Mouse (Mus musculus) ES-E14 (cell line): ENCODE results near the gene Gpr137c. TPM values are rescaled to one million over a fixed set of nuclear protein-coding genes. Genes with fewer than 3 reads are reported as not detected.

ENCODE experiments used
- DNase-seq: peaks from one replicate; pipeline ENCODE4 v3.0.0-alpha.2; 2013; ENCODE audit warnings: low read depth, low spot score
- H3K27ac ChIP-seq: 2 replicates; pipeline ENCODE4 v1.5.1; 2012; ENCODE audit warnings: low read depth, mild to moderate bottlenecking, low read length, moderate library complexity, mixed read lengths; ENCODE audit not compliant: poor library complexity, insufficient read depth, severe bottlenecking
- H3K36me3 ChIP-seq: 2 replicates; pipeline ENCODE4 v1.6.1; 2012; ENCODE audit warnings: mild to moderate bottlenecking, low read length, moderate library complexity, mixed read lengths; ENCODE audit not compliant: control insufficient read depth, poor library complexity, insufficient read depth, severe bottlenecking
- H3K4me1 ChIP-seq, 2 experiments: fragments of 150-350 bp in 1 of 2; sonication (generic) in 1 of 2; 2 replicates each; pipeline ENCODE4 v1.6.1; 2012; ENCODE audit warnings: low read length in 2 of 2, mild to moderate bottlenecking in 1 of 2, mixed read lengths in 1 of 2; ENCODE audit not compliant: control insufficient read depth in 2 of 2, insufficient read depth in 2 of 2, poor library complexity in 1 of 2
- H3K4me3 ChIP-seq, 2 experiments: fragments of 150-350 bp in 1 of 2; sonication (generic) in 1 of 2; 2 replicates each; pipeline ENCODE4 v1.5.1; 2012; ENCODE audit warnings: low read length in 2 of 2, low read depth in 1 of 2, mild to moderate bottlenecking in 1 of 2, mixed read lengths in 1 of 2; ENCODE audit not compliant: insufficient read depth in 1 of 2, poor library complexity in 1 of 2, severe bottlenecking in 1 of 2
- H3K9ac ChIP-seq: 2 replicates; pipeline ENCODE4 v1.6.1; 2012; ENCODE audit warnings: low read depth, mild to moderate bottlenecking, low read length, mixed read lengths; ENCODE audit not compliant: poor library complexity, insufficient read depth, severe bottlenecking
- H3K9me3 ChIP-seq: fragments of 150-350 bp; sonication (generic); 2 replicates; pipeline ENCODE4 v1.6.1; 2012; ENCODE audit warnings: low read depth, mild to moderate bottlenecking, low read length; ENCODE audit not compliant: control insufficient read depth, insufficient read depth
- CHD2 ChIP-seq: IDR thresholded peaks from 2 replicates; pipeline ENCODE4 v1.6.1; 2014; ENCODE audit warnings: mild to moderate bottlenecking, low read depth, low read length, inconsistent platforms
- HCFC1 ChIP-seq: IDR thresholded peaks from 2 replicates; pipeline ENCODE4 v1.6.1; 2012; ENCODE audit warnings: low read length, inconsistent platforms, borderline replicate concordance; ENCODE audit not compliant: insufficient read depth
- MAFK ChIP-seq: IDR thresholded peaks from 2 replicates; pipeline ENCODE4 v1.6.1; 2014; ENCODE audit warnings: mild to moderate bottlenecking, low read depth, low read length, inconsistent platforms; ENCODE audit not compliant: insufficient read depth
- ZC3H11A ChIP-seq: IDR thresholded peaks from 2 replicates; pipeline ENCODE4 v1.6.1; 2012; ENCODE audit warnings: low read depth, mild to moderate bottlenecking, inconsistent platforms, low read length, borderline replicate concordance
- ZNF384 ChIP-seq: IDR thresholded peaks from 2 replicates; pipeline ENCODE4 v1.6.1; 2012; ENCODE audit warnings: low read depth, low read length, inconsistent platforms
- in situ Hi-C, 2 experiments: fragments of 600-800 bp; cut with MboI; formaldehyde crosslinking; loops; one replicate each; pipeline ENCODE4 v1.15.1; 2025; ENCODE audit warnings: low sequenced_read_pairs in 2 of 2, inconsistent platforms in 1 of 2; ENCODE audit not compliant: unreplicated experiment in 2 of 2
- total RNA-seq: library from RNA; depleted of rRNA; stranded (reverse); fragments of 300-350 nt; gene quantifications from 2 replicates; pipeline ENCODE4 v1.2.3, GENCODE M21; 2012; rRNA removed

Gpr137c gene
- total RNA-seq: 0.31 and 0.74 TPM in 2 replicates

GRCm38 (mm10) chr14:45219281-45220089 is at the start of gene Gpr137c:
Gene Gpr137c, plus strand, starts transcription at chr14:45219717.
- Histone ChIP-seq H3K27ac (no peak within 1 kb of the TSS), H3K9me3 (no peaks in the 10 kb centered on the region), H3K36me3 (no peaks in the 10 kb centered on the region), H3K4me3 (peak within 1 kb of the TSS; percentile 74 to 78), H3K9ac (peak within 1 kb of the TSS; percentile 70), H3K4me1 (no peaks in the 10 kb centered on the region)
- in situ Hi-C loops: no loop called here
- DNase-seq: peak; percentile 100
- TF ChIP-seq ZNF384 (no peak), CHD2 (peak; percentile 88)

GRCm38 (mm10) chr14:45172260-45172659 is 47.3 kb upstream of the Gpr137c start:
- DNase-seq: no peak
- H3K4me3 ChIP-seq: no peak overlapping the region
- no peaks in the 10 kb centered on the region for H3K4me1 ChIP-seq
- in situ Hi-C loops: no loop called here
- H3K9ac ChIP-seq: no peak overlapping the region
- TF ChIP-seq ZNF384 (no peak), MAFK (peak; percentile 57; the same call in 1 of the 2 replicates)
- no peaks in the 10 kb centered on the region for H3K9me3 ChIP-seq
- H3K36me3 ChIP-seq: no peaks in the 10 kb centered on the region
- H3K27ac ChIP-seq: no peak overlapping the region

- H3K4me1 ChIP-seq: no peaks in the 10 kb centered on the region
- H3K9me3 ChIP-seq: no peaks in the 10 kb centered on the region
- TF ChIP-seq MAFK (no peak), ZNF384 (no peak), ZC3H11A (no peak), HCFC1 (no peak), CHD2 (no peak)
- in situ Hi-C loops: no loop called here
- H3K9ac ChIP-seq: no peak overlapping the region
- no peak overlapping the region for H3K4me3 ChIP-seq
- no peak overlapping the region for H3K27ac ChIP-seq
- no peaks in the 10 kb centered on the region for H3K36me3 ChIP-seq
- DNase-seq: no peak
These were observed 44.3 kb upstream of the Gpr137c start for GRCm38 (mm10) chr14:45175012-45175740.

- Histone ChIP-seq H3K9ac (no peak overlapping the region), H3K9me3 (no peaks in the 10 kb centered on the region), H3K4me1 (no peaks in the 10 kb centered on the region), H3K4me3 (no peak overlapping the region), H3K36me3 (no peaks in the 10 kb centered on the region), H3K27ac (no peak overlapping the region)
- DNase-seq: no peak
- no peak for TF ChIP-seq ZNF384
- TF ChIP-seq HCFC1: no peak
- no peak for TF ChIP-seq ZC3H11A
- no peak for TF ChIP-seq MAFK
- no peak for TF ChIP-seq CHD2
- in situ Hi-C loops: no loop called here
These were observed 40.3 kb upstream of the Gpr137c start for GRCm38 (mm10) chr14:45179186-45179585.
